Mouse (Mus musculus) heart, embryonic 10.5 days (tissue): ENCODE measurements at regions not wholly inside any gene's neighbourhood (a gene's known extent, or its start where the extent isn't known, plus 50 kb on each side); places are given as distances from the start of the nearest gene placed in this dataset.

Experiments
- DNase-seq: peaks from one replicate; pipeline ENCODE4 v3.0.0-alpha.2; 2017; ENCODE audit warnings: low spot score
- H3K27ac ChIP-seq: fragments of 300-500 bp; sonication (generic); 2 replicates; pipeline ENCODE4 v1.5.1; 2016; ENCODE audit warnings: mild to moderate bottlenecking
- H3K27me3 ChIP-seq: fragments of 300-500 bp; sonication (generic); 2 replicates; pipeline ENCODE4 v1.6.1; 2016; ENCODE audit warnings: mild to moderate bottlenecking; ENCODE audit not compliant: poor library complexity, insufficient read depth, severe bottlenecking
- H3K36me3 ChIP-seq: fragments of 300-500 bp; sonication (generic); 2 replicates; pipeline ENCODE4 v1.6.1; 2016; ENCODE audit warnings: mild to moderate bottlenecking, moderate library complexity
- H3K4me1 ChIP-seq: fragments of 300-500 bp; sonication (generic); 2 replicates; pipeline ENCODE4 v1.6.1; 2016; ENCODE audit warnings: mild to moderate bottlenecking
- H3K4me3 ChIP-seq: fragments of 300-500 bp; sonication (generic); 2 replicates; pipeline ENCODE4 v1.5.1; 2016; ENCODE audit warnings: mild to moderate bottlenecking, moderate library complexity
- H3K9me3 ChIP-seq: fragments of 300-500 bp; sonication (generic); 2 replicates; pipeline ENCODE4 v1.6.1; 2016; ENCODE audit warnings: mild to moderate bottlenecking, moderate library complexity
- WGBS: fragments of 180-500 bp; shearing (Covaris S2); methylation state at CpG from one replicate; pipeline ENCODE4 v1.1.7; 2016; 5-methylcytosine and 5-hydroxymethylcytosine counted together

DNA sequence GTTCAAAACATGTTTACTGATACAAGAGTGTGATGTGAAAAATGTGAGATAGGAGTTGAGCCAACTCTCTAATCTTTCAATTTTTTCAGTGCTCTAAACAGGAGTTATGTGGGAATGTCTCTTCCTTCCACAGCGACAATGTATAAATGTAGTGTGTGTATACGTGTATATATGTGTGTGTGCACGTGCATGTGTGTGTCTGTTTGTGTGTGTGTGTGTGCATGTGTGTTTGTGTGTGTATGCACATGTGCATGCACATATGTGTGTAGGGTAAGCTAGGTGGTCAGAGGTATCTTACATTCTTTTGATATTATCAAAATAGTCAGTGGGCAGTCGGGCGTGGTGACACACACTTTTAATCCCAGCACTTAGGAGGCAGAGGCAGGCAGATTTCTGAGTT, 511.2 kb upstream of the Zic4 start:
- Histone ChIP-seq H3K9me3 (no peaks in the 10 kb centered on the region), H3K27me3 (no peaks in the 10 kb centered on the region), H3K36me3 (no peaks in the 10 kb centered on the region), H3K4me1 (no peaks in the 10 kb centered on the region), H3K27ac (no peak overlapping the region), H3K4me3 (no peak overlapping the region)
- DNase-seq = no peak
- WGBS = 85% methylated on average over 5 of the region's 5 CpGs

DNA sequence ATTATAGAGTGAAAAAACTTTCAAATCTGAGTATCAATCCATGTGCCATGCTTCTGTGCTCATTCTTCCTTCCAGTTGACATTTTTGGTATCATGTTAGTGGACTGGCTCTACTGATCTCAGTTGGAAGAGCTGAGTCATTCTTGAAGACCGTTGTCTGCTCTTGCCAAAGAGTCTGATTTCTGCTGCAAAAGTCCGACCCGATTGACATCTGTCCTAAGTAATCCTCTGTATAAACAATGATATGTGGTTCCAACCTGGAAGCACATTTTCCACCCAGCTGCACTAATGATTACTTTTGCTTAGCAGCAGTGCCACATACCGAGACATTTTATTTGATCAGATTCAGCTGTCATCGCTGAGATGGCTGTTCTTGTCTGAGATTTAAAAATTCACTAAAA, 490.6 kb upstream of the Zic4 start:
- Histone ChIP-seq H3K4me3 (no peak overlapping the region), H3K27me3 (no peaks in the 10 kb centered on the region), H3K36me3 (no peaks in the 10 kb centered on the region), H3K27ac (no peak overlapping the region), H3K4me1 (no peaks in the 10 kb centered on the region), H3K9me3 (no peaks in the 10 kb centered on the region)
- no peak for DNase-seq
- 76% methylated on average over 5 of the region's 5 CpGs for WGBS

DNA sequence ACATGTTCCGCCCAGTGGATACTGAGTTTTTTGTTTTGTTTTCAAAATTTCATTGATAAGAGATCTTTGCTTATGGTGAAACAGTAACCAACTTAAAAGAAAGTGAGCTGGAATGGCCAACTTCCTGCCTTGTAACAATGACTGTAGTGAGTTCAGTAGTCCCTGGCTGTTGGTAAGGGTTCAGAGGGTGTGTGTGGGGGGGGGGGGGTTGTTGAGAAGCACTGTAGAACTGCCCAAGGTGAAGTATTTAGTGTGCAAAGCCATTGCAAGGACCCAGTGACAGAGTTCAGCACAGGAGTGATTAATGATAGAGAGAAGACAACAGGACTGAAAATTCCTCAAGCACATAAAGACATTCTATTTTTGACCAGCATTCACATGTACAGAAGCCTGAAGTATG, 477.7 kb upstream of the Zic4 start:
- Histone ChIP-seq H3K9me3 (no peaks in the 10 kb centered on the region), H3K27me3 (no peaks in the 10 kb centered on the region), H3K4me3 (no peak overlapping the region), H3K27ac (no peak overlapping the region), H3K4me1 (no peaks in the 10 kb centered on the region), H3K36me3 (no peaks in the 10 kb centered on the region)
- DNase-seq = no peak
- WGBS = 84% methylated on average over 1 of the region's 1 CpGs

DNA sequence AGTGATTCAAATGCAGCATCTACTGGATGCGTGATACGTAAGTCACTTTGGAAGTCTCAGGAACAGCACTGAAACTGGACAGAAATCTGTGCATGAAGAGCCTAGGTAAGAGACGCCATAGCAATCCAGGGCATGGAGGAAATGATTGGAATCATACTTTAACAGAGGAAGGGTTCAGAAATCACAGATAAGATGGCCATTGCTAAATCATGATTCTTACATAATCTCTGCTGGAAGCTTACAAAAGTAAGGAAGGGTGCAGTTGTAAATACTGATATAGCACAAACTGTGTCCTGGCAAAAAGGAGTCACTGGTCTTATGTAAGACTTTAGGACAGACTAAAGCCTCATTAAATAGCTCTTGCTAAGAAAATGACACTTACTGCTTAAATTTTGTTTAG, 474.8 kb upstream of the Zic4 start:
- WGBS = 93% methylated on average over 3 of the region's 3 CpGs
- Histone ChIP-seq H3K36me3 (no peaks in the 10 kb centered on the region), H3K9me3 (no peaks in the 10 kb centered on the region), H3K4me1 (no peaks in the 10 kb centered on the region), H3K4me3 (no peak overlapping the region), H3K27me3 (no peaks in the 10 kb centered on the region), H3K27ac (no peak overlapping the region)
- no peak for DNase-seq

DNA sequence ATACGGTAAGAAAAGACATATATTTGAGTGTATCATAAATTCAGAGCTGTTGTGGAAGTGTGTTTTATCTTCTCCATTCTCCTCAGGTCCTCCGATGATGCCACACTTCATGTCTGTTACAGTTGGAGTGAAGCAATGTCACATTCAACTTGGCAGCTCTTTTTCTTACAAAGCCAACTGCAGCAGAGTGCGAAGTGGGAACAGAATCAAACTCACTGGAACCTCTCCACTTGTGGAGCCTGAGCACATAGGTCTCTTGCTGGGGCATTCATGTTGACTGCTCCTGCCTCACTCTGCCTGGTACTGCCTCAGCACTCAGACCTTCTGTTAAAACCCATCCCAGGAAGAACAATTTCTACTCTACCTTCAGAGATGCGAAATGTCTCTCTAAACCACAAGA, 471.4 kb upstream of the Zic4 start:
- WGBS = 79% methylated on average over 4 of the region's 4 CpGs
- DNase-seq = no peak
- H3K9me3 ChIP-seq = no peaks in the 10 kb centered on the region
- H3K27ac ChIP-seq = no peak overlapping the region
- no peaks in the 10 kb centered on the region for H3K4me1 ChIP-seq
- no peak overlapping the region for H3K4me3 ChIP-seq
- H3K36me3 ChIP-seq = no peaks in the 10 kb centered on the region
- H3K27me3 ChIP-seq = no peaks in the 10 kb centered on the region

DNA sequence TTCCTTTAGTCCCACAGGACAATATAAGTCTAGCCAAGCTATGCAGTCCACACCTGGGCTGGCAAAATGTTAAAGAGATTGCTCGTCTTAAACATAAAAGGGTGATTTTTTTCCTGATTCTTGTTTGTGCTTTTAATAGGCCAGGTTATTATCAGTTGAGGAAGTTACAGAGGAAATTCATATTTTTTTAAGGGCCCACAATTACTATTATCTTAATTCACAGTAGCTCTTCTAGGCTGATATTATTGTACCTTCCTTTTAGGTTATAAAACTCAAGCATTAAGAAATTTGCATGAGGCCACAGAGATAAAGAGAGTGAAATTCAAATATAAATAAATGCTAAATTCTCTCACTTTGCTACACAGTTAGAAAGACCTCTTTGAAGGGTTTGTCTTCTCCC, 469.4 kb upstream of the Zic4 start:
- WGBS = 56% methylated on average over 1 of the region's 1 CpGs
- Histone ChIP-seq H3K27me3 (no peaks in the 10 kb centered on the region), H3K4me3 (no peak overlapping the region), H3K9me3 (no peaks in the 10 kb centered on the region), H3K27ac (no peak overlapping the region), H3K36me3 (no peaks in the 10 kb centered on the region), H3K4me1 (no peaks in the 10 kb centered on the region)
- DNase-seq = no peak

DNA sequence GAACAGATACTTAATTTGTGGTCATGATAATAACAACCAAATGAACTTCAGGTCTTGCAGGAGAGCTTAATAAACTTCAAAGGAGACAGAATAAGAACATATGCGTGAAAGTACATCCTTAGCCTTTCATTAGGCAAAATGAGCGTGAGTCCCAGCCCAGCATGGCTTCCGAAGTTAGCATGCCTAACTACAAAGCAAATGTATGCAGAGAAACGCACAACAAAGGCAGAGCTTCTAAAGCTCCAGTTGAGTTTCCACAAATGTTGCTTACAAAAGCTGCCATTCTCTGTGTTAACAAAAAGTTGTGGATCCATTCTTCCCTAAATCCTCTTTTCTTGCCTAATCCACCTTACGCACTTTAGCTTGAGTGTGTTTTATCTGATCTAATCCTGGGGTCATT, 458.7 kb upstream of the Zic4 start:
- no peak overlapping the region for H3K27ac ChIP-seq
- H3K9me3 ChIP-seq = no peaks in the 10 kb centered on the region
- no peaks in the 10 kb centered on the region for H3K4me1 ChIP-seq
- H3K36me3 ChIP-seq = no peaks in the 10 kb centered on the region
- no peaks in the 10 kb centered on the region for H3K27me3 ChIP-seq
- 30% methylated on average over 5 of the region's 5 CpGs for WGBS
- H3K4me3 ChIP-seq = no peak overlapping the region
- no peak for DNase-seq

DNA sequence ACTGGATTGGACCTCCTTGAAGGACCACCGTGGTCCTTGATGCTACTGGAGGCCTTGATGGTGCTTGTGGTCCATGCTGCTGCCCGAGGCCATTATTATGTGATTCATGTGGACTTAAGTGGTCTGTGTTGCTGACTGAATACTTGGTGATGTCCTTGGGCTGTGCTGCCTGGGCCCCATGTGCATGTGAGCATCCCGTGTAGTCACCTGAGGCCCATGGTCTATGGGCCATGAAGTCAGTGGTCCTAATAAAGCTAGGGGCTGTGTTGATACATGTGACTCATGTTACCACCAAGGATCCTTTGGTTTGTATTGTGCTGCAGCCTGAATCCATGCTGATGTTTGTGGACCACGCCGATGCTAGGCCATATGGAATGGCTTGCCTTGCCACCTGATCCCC, 456.1 kb upstream of the Zic4 start:
- Histone ChIP-seq H3K4me1 (no peaks in the 10 kb centered on the region), H3K9me3 (no peaks in the 10 kb centered on the region), H3K36me3 (no peaks in the 10 kb centered on the region), H3K27ac (no peak overlapping the region), H3K4me3 (no peak overlapping the region), H3K27me3 (no peaks in the 10 kb centered on the region)
- WGBS = 86% methylated on average over 5 of the region's 5 CpGs
- no peak for DNase-seq

DNA sequence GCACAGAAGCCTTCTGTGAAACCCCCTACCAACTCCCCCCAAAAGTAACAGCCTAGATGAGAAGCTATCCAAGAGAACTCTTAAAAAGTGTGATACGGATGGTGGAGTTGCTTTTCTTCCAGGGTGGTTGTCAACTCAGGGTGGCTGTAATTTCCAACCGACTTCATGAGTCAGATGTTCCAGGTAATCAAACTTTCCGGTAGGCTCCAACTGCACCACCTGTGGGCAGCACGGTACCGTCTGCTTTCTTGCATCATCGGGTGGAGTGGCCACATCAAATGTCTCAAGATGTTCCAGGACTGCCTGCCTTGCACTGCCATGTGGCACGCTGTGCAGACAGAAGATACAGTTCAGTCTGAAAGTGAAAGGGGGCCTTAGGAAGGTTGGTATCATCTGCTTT, 455.5 kb upstream of the Zic4 start:
- H3K36me3 ChIP-seq = no peaks in the 10 kb centered on the region

DNA sequence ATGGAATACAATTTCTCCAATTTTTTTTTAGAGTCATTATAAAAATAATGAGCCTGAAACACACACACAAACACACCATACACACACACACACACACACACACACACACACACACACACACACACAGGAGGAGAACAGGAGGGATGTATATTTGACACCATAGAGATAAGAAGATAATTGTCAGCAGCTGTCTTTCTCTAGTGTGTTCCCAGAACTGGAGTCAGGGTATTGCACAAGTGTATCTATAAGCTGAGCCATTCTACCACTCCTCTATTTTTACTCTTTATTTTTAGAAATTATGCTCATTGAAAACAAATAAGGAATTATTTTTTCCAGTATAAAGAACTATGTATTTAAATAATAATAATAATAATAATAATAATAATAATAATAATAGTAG, 407.6 kb upstream of the Zic4 start:
- Histone ChIP-seq H3K27me3 (no peaks in the 10 kb centered on the region), H3K4me1 (no peaks in the 10 kb centered on the region), H3K36me3 (no peaks in the 10 kb centered on the region), H3K27ac (no peak overlapping the region), H3K4me3 (no peak overlapping the region), H3K9me3 (no peaks in the 10 kb centered on the region)
- no peak for DNase-seq

More for the DNA sequence above, 455.5 kb upstream of the Zic4 start:
- Histone ChIP-seq H3K4me3 (no peak overlapping the region), H3K27ac (no peak overlapping the region), H3K4me1 (no peaks in the 10 kb centered on the region), H3K9me3 (no peaks in the 10 kb centered on the region), H3K27me3 (no peaks in the 10 kb centered on the region)
- 90% methylated on average over 7 of the region's 7 CpGs for WGBS
- DNase-seq = no peak

DNA sequence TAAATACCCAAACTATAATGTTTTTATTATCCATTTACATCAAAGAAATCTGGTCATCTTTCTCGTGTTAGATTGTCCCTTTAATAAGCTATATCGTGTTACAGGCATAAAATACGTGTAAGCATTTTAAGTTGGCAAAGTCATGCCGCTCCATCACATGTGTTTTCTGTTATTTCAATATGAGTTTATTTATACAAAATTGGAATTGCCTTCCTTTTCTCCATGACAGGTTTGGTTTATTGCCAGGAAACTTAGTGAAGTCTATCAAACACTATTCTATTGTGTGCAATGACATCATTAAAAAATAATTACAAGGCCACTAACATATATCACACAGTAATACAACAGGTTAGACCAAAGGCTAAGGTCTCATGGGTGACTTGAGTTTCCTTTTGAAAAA, 400.8 kb upstream of the Zic4 start:
- H3K36me3 ChIP-seq = no peaks in the 10 kb centered on the region
- no peaks in the 10 kb centered on the region for H3K9me3 ChIP-seq
- no peaks in the 10 kb centered on the region for H3K4me1 ChIP-seq
- no peak for DNase-seq
- H3K27ac ChIP-seq = no peak overlapping the region
- H3K27me3 ChIP-seq = no peaks in the 10 kb centered on the region
- H3K4me3 ChIP-seq = no peak overlapping the region
- WGBS = 76% methylated on average over 4 of the region's 4 CpGs

DNA sequence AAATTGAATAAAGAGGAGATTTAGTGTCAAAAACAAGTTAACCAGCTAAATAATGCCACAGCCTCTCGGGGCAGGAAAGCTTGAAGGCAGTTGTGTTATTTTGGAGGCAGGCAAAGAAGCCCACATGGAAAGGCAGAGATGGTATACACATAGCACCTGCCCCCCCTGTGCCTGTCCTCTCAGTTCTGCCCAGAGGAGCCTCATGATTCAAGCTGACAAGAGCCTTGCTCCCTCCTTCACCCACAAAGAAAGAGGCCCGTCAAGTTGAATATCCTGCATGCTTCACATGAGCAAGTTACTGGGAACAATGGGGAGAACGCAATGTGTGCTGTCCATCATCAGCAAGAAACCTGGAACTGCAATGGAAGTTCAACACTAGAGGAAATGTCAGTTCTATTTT, 398.2 kb upstream of the Zic4 start:
- no peak overlapping the region for H3K27ac ChIP-seq
- no peaks in the 10 kb centered on the region for H3K27me3 ChIP-seq
- no peaks in the 10 kb centered on the region for H3K36me3 ChIP-seq
- WGBS = 72% methylated on average over 3 of the region's 3 CpGs
- H3K4me1 ChIP-seq = no peaks in the 10 kb centered on the region
- H3K9me3 ChIP-seq = no peaks in the 10 kb centered on the region
- DNase-seq = no peak
- H3K4me3 ChIP-seq = no peak overlapping the region

DNA sequence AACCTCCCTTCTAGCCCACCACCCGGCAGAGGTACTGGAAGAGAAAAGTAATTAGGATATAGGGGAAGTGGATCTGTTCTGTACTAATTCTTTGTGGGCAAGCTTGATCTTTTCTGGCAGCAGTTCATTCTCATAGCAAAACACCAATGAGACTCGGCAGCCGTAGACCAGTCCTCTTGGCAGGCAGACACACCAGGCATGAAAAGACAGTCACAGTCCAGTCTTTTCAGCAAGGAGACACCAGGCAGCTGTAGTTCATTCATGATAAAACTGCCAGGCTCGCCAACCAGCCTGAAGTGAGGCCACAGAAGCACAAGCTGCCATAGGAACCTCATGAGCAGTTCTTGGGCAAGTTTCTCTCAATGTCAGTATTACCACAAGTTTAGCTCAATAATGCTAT, 383.5 kb upstream of the Zic4 start:
- no peak overlapping the region for H3K4me3 ChIP-seq
- H3K36me3 ChIP-seq = no peaks in the 10 kb centered on the region
- H3K27ac ChIP-seq = no peak overlapping the region
- no peaks in the 10 kb centered on the region for H3K4me1 ChIP-seq
- H3K9me3 ChIP-seq = no peaks in the 10 kb centered on the region
- no peaks in the 10 kb centered on the region for H3K27me3 ChIP-seq
- no peak for DNase-seq
- WGBS = 83% methylated on average over 4 of the region's 4 CpGs

DNA sequence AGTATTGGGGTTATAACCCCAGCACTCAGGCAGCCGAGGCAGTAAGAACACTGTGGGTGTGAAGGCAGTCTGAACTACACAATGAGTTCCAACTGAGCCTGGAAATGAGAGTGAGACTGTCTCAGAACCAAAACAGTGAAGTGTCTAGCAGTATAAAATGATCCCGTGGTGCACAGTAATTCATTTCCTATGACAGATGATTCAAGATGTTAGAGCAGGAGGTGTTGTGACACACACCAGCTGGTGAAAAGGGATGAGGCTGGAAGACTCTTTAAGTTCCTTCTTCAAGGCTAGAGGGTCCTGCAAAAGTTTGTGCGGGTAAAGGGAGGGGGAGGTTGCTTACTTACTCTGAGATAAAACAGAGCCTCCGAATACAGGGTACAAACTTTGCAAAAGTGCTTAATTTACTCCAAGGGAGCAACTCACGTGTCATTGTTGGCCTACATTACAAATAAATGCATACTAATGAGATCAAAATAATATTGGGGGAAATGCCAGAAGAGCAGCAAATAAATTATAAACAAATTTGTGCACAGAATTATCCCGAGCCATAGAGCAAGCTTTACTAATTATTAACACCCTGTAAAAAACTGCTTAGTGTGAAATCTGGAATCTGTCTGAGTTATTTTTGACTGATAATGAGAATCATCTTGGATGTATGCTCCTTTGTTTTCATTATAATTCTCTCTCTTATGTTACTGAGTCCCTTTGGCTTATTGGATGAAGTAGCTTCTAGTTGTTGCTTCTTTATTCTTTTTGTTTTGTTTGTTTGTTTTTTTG, 382.0 kb upstream of the Zic4 start:
- Histone ChIP-seq H3K27ac (no peak overlapping the region), H3K27me3 (no peaks in the 10 kb centered on the region), H3K4me3 (no peak overlapping the region), H3K36me3 (no peaks in the 10 kb centered on the region), H3K4me1 (no peaks in the 10 kb centered on the region), H3K9me3 (no peaks in the 10 kb centered on the region)
- no peak for DNase-seq
- WGBS = 66% methylated on average over 6 of the region's 6 CpGs
